Mouse (Mus musculus) brain, adult 2 months (tissue): ENCODE measurements around the gene Cela1.
A peak's percentile ranks its signal among the peaks of the same experiment; 100 is the strongest.

Experiments
- DNase-seq: peaks from one replicate; pipeline ENCODE4 v3.0.0; 2011; ENCODE audit warnings: low read depth, low spot score

Cela1 gene

GRCm38 (mm10) chr15:100687430-100687971 lies at the start of gene Cela1:
Cela1 (minus strand) TSS chr15:100687921.
- DNase-seq = no peak

DNA sequence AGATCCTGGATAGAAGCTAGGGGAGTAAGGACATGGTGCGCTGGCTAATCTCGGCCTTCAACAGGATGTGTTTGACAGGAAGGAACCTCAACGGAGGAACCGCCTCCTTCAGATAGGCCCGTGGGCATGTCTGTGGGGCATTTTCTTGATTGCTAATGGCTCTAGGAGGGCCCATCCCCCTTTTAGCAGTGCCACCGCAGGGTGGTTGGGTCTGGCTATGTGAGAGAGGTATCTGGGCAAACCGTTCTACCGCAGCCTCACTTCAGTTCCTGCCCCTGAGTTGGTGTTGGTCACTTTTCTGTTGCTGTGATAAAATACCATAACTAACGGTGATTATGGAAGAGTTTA lies 48.2 kb upstream of the Cela1 start:
- DNase-seq = no peak

- peak; percentile 76 for DNase-seq
These were observed 47.6 kb upstream of the Cela1 start for GRCm38 (mm10) chr15:100735095-100735952.

- DNase-seq = peak; percentile 66
These were observed 44.9 kb upstream of the Cela1 start for GRCm38 (mm10) chr15:100732580-100732979.

DNA sequence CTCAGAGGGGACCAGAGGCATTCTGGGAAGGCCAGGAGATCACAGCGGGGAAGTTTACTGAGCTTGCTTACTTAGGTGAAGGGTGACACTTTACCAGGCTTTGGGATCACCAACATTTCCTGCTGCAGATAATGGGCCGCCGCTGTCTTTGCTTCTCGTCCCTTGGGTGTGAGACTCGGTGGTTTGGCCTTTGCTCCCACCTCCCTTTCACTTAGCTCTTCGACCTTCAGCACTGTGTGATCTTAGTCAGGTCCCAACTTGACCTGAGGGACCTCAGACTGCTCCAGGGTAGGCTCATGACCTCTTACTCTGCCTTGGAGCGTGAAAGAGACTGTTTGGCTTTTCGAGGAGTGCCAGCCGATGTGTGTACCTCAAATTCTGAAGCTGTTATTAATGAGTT lies 43.4 kb upstream of the Cela1 start:
- no peak for DNase-seq

GRCm38 (mm10) chr15:100729281-100729985 lies 41.7 kb upstream of the Cela1 start, which contains the start of gene Galnt6:
Galnt6 (minus strand) TSS chr15:100729376.
- DNase-seq = peak; percentile 33

GRCm38 (mm10) chr15:100728586-100728985 lies 40.9 kb upstream of the Cela1 start:
- DNase-seq = peak; percentile 10

DNA sequence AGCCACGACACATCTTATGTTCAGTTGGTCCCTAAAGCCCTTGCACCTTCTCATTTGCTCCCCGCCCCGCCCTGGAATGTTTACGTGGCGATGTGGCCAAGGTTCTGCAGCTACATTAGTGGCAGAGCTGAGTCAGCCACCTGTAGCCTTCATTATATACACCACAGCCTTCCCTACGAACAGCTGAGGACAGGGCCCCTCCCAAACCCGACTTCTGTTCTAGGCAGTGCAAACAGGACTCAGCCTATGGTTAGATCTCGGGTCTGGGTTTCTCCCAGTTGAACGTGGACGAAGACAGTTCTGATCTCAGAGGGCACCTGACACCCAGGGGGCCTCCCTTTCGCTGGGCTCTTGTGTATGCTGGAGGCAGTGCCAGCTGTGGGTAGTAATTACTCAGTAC lies 40.1 kb upstream of the Cela1 start:
- DNase-seq = no peak

DNA sequence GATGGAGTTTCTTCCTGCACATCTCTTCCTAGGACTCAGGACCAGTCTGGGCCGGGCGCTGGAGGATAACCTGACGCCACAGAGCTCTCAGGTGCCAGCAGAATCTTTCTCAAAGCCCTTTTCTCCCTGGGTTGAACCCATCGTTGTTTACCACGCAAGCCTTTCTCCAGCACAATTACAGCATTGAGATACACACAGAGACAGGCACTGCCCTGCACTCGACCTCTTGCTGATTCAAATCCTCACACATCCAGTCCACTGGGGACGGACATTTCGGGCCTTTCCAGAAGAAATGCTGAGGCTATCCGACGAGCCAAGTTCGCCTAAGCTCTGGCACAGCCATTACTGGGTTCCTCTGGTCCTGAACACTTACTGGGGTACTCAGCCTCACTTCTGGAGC lies 39.0 kb upstream of the Cela1 start:
- DNase-seq = peak; percentile 78

GRCm38 (mm10) chr15:100723505-100723904 lies 35.8 kb upstream of the Cela1 start:
- peak; percentile 19 for DNase-seq

DNA sequence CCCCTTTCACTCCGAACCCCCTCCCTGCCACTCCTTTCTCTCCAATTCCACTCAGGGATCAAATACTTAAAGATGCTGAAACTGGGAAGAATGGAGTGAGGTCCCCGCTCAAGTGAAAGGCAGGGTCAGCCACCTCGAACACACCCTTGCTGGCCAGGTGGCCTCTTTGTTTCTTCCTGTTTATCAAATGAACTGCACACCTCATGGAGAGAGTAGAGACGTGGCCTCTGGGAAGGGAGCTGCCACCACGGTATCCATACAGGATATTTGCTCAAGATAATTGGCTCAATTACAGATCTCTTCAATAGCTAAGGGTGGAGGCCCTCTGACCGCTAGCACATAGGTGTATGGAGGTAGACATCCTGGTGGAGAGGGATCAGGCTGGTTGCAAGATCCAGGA lies 34.8 kb upstream of the Cela1 start:
- DNase-seq = no peak

- no peak for DNase-seq
These were observed 34.3 kb upstream of the Cela1 start for GRCm38 (mm10) chr15:100722026-100722425.

DNA sequence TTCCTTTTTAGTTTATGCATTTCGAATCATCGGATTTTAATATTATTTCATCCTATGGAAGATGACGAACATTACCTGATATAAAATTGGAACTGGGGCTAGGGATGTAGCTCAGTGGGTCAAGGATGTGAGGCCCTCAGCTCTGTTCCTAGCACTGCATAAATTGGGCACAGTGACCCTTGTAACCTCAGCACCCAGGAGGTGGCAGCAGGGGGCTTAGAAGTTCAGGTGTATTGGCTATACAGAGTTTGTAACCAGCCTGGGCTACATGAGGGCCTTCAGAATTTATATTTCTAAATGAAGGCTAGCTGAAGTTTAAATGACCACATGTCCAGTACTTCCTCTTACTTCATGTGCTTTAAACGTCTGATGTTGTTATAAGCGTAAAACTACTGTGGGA lies 33.7 kb upstream of the Cela1 start:
- DNase-seq = no peak

DNA sequence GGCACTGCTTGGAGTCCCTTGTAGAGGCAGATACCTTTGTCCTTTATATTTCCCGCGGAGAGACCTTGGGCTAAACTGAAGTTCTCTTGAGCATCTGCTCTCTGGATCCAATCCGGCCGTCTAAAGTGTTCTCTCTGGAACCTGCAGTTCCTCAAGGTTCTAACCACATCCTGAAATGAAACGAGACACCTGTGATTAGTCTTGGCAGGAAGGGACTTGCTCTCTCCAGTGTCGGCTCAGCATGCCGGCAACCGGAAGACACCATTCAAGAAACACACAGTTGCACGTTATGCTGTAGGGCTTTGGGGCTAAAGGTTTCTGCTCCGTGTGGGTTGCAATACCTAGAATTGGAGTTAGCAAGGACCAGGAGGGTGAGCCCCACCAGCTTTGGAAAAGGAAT lies 32.3 kb upstream of the Cela1 start:
- no peak for DNase-seq

- DNase-seq = no peak
These were observed 31.5 kb upstream of the Cela1 start for GRCm38 (mm10) chr15:100719217-100719616.

- no peak for DNase-seq
These were observed 30.9 kb upstream of the Cela1 start for GRCm38 (mm10) chr15:100718572-100718971.

DNA sequence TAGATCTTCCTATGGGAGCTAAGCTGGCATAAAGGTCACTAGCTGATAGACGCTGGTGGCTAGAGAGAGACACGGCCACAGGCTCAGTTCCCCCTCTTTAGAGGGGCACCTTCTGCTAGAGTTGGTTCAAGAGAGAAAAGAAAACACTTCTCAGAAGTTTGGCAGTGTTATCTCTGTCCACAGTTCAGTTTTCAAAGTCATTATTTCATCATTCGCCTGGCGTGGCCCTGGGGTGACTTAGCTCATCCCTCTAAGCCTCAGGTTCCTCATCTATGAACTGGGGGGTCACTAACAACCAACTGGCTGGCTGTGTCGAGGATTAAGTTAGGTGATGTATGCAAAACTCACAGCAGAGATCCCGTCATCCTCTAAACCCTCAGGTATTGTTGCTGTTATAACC lies 30.2 kb upstream of the Cela1 start:
- DNase-seq = no peak

DNA sequence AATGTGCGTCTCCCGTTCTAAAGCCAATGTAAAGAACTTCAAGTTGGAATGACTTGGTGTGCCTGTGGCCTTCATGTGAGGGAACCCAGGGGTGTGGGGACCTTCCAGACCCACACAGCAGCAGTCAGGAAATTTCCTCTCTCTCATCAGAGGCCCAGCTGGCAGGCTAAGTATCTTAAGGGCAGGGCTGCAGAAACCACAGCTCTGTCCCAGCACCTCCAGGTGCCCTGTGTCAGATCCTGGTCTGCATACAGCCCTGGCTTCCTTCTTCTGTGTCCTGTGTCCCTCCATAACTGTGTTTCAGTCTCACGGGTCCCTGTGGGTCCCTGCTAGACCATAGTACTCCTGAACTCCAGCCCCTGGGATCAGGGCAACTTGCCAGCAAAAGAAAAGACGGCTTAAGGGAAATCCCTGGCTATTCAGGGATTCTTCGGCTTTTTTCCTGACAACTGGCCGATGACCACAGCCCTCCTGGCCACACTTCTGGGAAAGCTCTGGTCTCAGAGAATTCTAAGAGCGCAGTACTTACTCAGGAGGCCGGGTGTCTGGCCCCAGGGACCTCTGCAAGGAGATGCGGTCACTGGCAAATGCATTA lies 27.8 kb upstream of the Cela1 start:
- DNase-seq = no peak

GRCm38 (mm10) chr15:100714470-100714869 lies 26.7 kb upstream of the Cela1 start:
- no peak for DNase-seq

DNA sequence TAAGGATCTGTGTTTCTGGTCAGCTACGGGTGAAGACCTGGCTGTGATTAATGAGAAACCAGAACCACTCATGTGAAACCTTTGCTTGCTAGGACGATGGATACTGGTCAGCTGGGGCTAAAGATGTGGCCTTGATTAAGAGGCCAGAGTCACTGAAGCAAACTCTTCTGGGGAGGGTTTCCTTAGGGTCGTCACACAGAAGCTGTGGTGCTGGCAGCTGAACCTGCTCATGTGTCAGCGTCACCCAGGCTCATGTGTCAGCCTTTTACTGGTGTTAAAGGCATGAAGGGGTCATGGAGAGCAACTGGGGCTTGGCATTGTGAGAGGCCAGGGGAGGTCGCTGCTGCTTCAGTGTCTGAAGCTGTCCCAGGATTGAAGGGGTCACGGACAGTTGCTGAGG lies 23.1 kb upstream of the Cela1 start:
- DNase-seq = no peak

- no peak for DNase-seq
These were observed 20.8 kb upstream of the Cela1 start for GRCm38 (mm10) chr15:100708433-100709078.

- no peak for DNase-seq
These were observed 18.5 kb upstream of the Cela1 start for GRCm38 (mm10) chr15:100706226-100706625.
